In genomic region chr8:94348425-94348824, GRCm38 (mm10) we compare ENCODE assay signal across 20 mouse cellular contexts. TPM values are rescaled to one million over a fixed set of nuclear protein-coding genes. Genes with fewer than 3 reads are reported as not detected.
DNase-seq lines count a peak whose midpoint lies in the region; ATAC-seq and TF ChIP-seq lines count a peak whose summit lies in the region.
"Had no signal": no experiment of that assay in that cellular context is flagged by ENCODE, and none has a peak within 500 bp of the region (broad histone marks: within the 10 kb centered on the region; RNA-seq: fewer than 3 reads in every experiment).

No protein-coding gene starts in this region.

- no peak overlapping the region for H3K4me3 ChIP-seq in midbrain, embryonic 10.5 days
- no peak overlapping the region for H3K4me3 ChIP-seq in midbrain, embryonic 13.5 days (replicated peaks)
- no peak overlapping the region for H3K4me3 ChIP-seq in hindbrain, postnatal 0 days (ENCODE audit: low read length)
- H3K4me3 ChIP-seq: forebrain, embryonic 15.5 days; hindbrain, embryonic 12.5 days; kidney, embryonic 15.5 days; left cerebral cortex, adult 2 months; limb, embryonic 10.5 days; liver, embryonic 12.5 days; megakaryocyte, embryonic 14.5 days had no signal

- H3K4me1 ChIP-seq in midbrain, embryonic 10.5 days: 0 out of 2 replicates have a peak, but pooled peaks cover 3% of the 10 kb centered on the region
- H3K4me1 ChIP-seq in midbrain, embryonic 13.5 days (replicated peaks): no peaks in the 10 kb centered on the region
- no peaks in the 10 kb centered on the region for H3K4me1 ChIP-seq in hindbrain, postnatal 0 days (ENCODE audit: insufficient read depth, low read length)
- H3K4me1 ChIP-seq: forebrain, embryonic 15.5 days; hindbrain, embryonic 12.5 days; kidney, embryonic 15.5 days; limb, embryonic 10.5 days; liver, embryonic 12.5 days had no signal

- no peaks in the 10 kb centered on the region for H3K36me3 ChIP-seq in midbrain, embryonic 10.5 days
- no peaks in the 10 kb centered on the region for H3K36me3 ChIP-seq in midbrain, embryonic 13.5 days
- no peaks in the 10 kb centered on the region for H3K36me3 ChIP-seq in hindbrain, postnatal 0 days (ENCODE audit: insufficient read depth, low read length)
- H3K36me3 ChIP-seq: forebrain, embryonic 15.5 days; hindbrain, embryonic 12.5 days; kidney, embryonic 15.5 days; limb, embryonic 10.5 days; liver, embryonic 12.5 days had no signal

- 82% methylated on average over 9 of the region's 9 CpGs for WGBS in midbrain, embryonic 10.5 days
- WGBS in midbrain, embryonic 13.5 days: 81% methylated on average over 9 of the region's 9 CpGs
- 46% methylated on average over 9 of the region's 9 CpGs for WGBS in hindbrain, postnatal 0 days

- H3K4me2 ChIP-seq in midbrain, embryonic 13.5 days (replicated peaks): no peak overlapping the region
- H3K4me2 ChIP-seq in hindbrain, postnatal 0 days (ENCODE audit: low read depth, low read length): no peak overlapping the region
- H3K4me2 ChIP-seq: forebrain, embryonic 15.5 days; hindbrain, embryonic 12.5 days; kidney, embryonic 15.5 days; liver, embryonic 12.5 days had no signal

- ATAC-seq in midbrain, embryonic 13.5 days: no peak
- ATAC-seq in granulocyte monocyte progenitor cell, adult 5-6 weeks (replicated peaks; ENCODE audit: poor library complexity, severe bottlenecking): peak; percentile 25; the same call in 1 of the 2 replicates
- ATAC-seq in hindbrain, postnatal 0 days: no peak
- ATAC-seq: forebrain, embryonic 15.5 days; liver, embryonic 12.5 days had no signal

- no peaks in the 10 kb centered on the region for H3K27me3 ChIP-seq in midbrain, embryonic 10.5 days (ENCODE audit: low read depth, poor library complexity, severe bottlenecking)
- H3K27me3 ChIP-seq in midbrain, embryonic 13.5 days: no peaks in the 10 kb centered on the region
- H3K27me3 ChIP-seq in hindbrain, postnatal 0 days (ENCODE audit: insufficient read depth, low read length): no peaks in the 10 kb centered on the region
- H3K27me3 ChIP-seq: forebrain, embryonic 15.5 days; hindbrain, embryonic 12.5 days; kidney, embryonic 15.5 days; liver, embryonic 12.5 days had no signal

- peak; percentile 90 for DNase-seq in heart, adult 11 months
- no peak for DNase-seq in heart, postnatal 25 days (ENCODE audit: low spot score)
- DNase-seq in midbrain, embryonic 10.5 days (ENCODE audit: low spot score): no peak
- DNase-seq in lung, postnatal 14 days: peak; percentile 62
- no peak for DNase-seq in hindbrain, postnatal 0 days (ENCODE audit: low spot score)
- DNase-seq in adrenal gland, adult 2 months: no peak
- DNase-seq: adrenal gland, postnatal 14 days; cerebellum, adult 18-20 months; cerebellum, postnatal 36 days; right cerebral cortex, adult 18-20 months had no signal

- no peak for TF ChIP-seq CTCF in hindbrain, postnatal 0 days (IDR thresholded peaks at IDR 0.05; ENCODE audit: low read depth)

- no peak overlapping the region for H3K9ac ChIP-seq in midbrain, embryonic 13.5 days (replicated peaks)
- H3K9ac ChIP-seq in hindbrain, postnatal 0 days (replicated peaks; ENCODE audit: low read length): no peak overlapping the region
- H3K9ac ChIP-seq: forebrain, embryonic 15.5 days; hindbrain, embryonic 12.5 days; kidney, embryonic 15.5 days; liver, embryonic 12.5 days had no signal

- H3K27ac ChIP-seq in midbrain, embryonic 10.5 days (replicated peaks): 0 out of 2 replicates have a peak overlapping the region, but pooled peaks have one; percentile 6
- no peak overlapping the region for H3K27ac ChIP-seq in midbrain, embryonic 13.5 days
- no peak overlapping the region for H3K27ac ChIP-seq in hindbrain, postnatal 0 days
- H3K27ac ChIP-seq: forebrain, embryonic 15.5 days; hindbrain, embryonic 12.5 days; kidney, embryonic 15.5 days; left cerebral cortex, adult 2 months; limb, embryonic 10.5 days; liver, embryonic 12.5 days had no signal

- H3K9me3 ChIP-seq in midbrain, embryonic 10.5 days (replicated peaks): no peaks in the 10 kb centered on the region
- no peaks in the 10 kb centered on the region for H3K9me3 ChIP-seq in midbrain, embryonic 13.5 days
- no peaks in the 10 kb centered on the region for H3K9me3 ChIP-seq in hindbrain, postnatal 0 days (ENCODE audit: low read length)
- H3K9me3 ChIP-seq: forebrain, embryonic 15.5 days; hindbrain, embryonic 12.5 days; kidney, embryonic 15.5 days; limb, embryonic 10.5 days; liver, embryonic 12.5 days had no signal

- intact Hi-C loops in heart, postnatal 25 days (cut with DNase I): no loop called here

RNA-seq across cellular contexts. Expression of gene Slc12a3, which starts 19.4 kb away (rescaled TPM):
- total RNA-seq in heart, postnatal 25 days (2021): under 1 TPM; 0.14 to 0.26 TPM
- polyA plus RNA-seq in midbrain, embryonic 10.5 days (2016; fragmentation: Nextera tagmentation; extraction: Ambion mirVana): not detected in 2 replicates
- 0.09 and 0.12 TPM in 2 replicates for polyA plus RNA-seq in midbrain, embryonic 13.5 days (2015; fragmentation: Nextera tagmentation; extraction: Ambion mirVana)
- total RNA-seq in granulocyte monocyte progenitor cell, adult 5-6 weeks (2014; fragmentation: Nextera tagmentation): not detected in 2 replicates
- total RNA-seq in granulocyte monocyte progenitor cell, adult 5-6 weeks (2017): 0.26 TPM in 1 of 2 replicates, not detected in the other
- 0.05 TPM in 1 of 2 replicates, not detected in the other for total RNA-seq in hindbrain, postnatal 0 days (2014; rRNA removed)
- 0.06 and 0.21 TPM in 2 replicates for polyA plus RNA-seq in hindbrain, postnatal 0 days (2015; fragmentation: Nextera tagmentation; extraction: Ambion mirVana)
- under 1 TPM in 1 of 2 experiments, not detected in 1; 0.12 TPM for total RNA-seq in adrenal gland, adult 2 months (2021)
- 0.10 TPM in 1 of 2 replicates, not detected in the other for polyA plus RNA-seq in adrenal gland, adult 2 months (2012; rRNA removed)
- total RNA-seq: midbrain, postnatal 0 days had no signal
- polyA plus RNA-seq: forebrain, embryonic 15.5 days; hindbrain, embryonic 12.5 days; limb, embryonic 10.5 days; liver, embryonic 12.5 days had no signal

RNA-seq across cellular contexts. Expression of gene Herpud1, which starts 37.8 kb away (rescaled TPM):
- 100 to 1,000 TPM; 180 to 257 TPM for total RNA-seq in heart, postnatal 25 days (2021)
- polyA plus RNA-seq in midbrain, embryonic 10.5 days (2016; fragmentation: Nextera tagmentation; extraction: Ambion mirVana): 56.2 and 57.7 TPM in 2 replicates
- polyA plus RNA-seq in midbrain, embryonic 13.5 days (2015; fragmentation: Nextera tagmentation; extraction: Ambion mirVana): 58.2 and 60.0 TPM in 2 replicates
- 81.6 and 83.0 TPM in 2 replicates for total RNA-seq in granulocyte monocyte progenitor cell, adult 5-6 weeks (2014; fragmentation: Nextera tagmentation)
- 80.3 and 95.4 TPM in 2 replicates for total RNA-seq in granulocyte monocyte progenitor cell, adult 5-6 weeks (2017)
- total RNA-seq in hindbrain, postnatal 0 days (2014; rRNA removed): 87.1 and 87.9 TPM in 2 replicates
- polyA plus RNA-seq in hindbrain, postnatal 0 days (2015; fragmentation: Nextera tagmentation; extraction: Ambion mirVana): 65.2 and 65.6 TPM in 2 replicates
- 100 to 1,000 TPM in 1 of 2 experiments, 10 to 100 TPM in 1; 99.0 to 141 TPM for total RNA-seq in adrenal gland, adult 2 months (2021)
- polyA plus RNA-seq in adrenal gland, adult 2 months (2012; rRNA removed): 188 and 195 TPM in 2 replicates

Comparison
In these comparisons a context has a peak if more than half of its experiments do, and no peak if none do; other contexts are left out.
1. DNase-seq: peak in heart, adult 11 months (single experiment) and lung, postnatal 14 days (single experiment); none in heart, postnatal 25 days (single experiment), midbrain, embryonic 10.5 days (single experiment), hindbrain, postnatal 0 days (single experiment) and adrenal gland, adult 2 months (single experiment).